In the genomic region with DNA sequence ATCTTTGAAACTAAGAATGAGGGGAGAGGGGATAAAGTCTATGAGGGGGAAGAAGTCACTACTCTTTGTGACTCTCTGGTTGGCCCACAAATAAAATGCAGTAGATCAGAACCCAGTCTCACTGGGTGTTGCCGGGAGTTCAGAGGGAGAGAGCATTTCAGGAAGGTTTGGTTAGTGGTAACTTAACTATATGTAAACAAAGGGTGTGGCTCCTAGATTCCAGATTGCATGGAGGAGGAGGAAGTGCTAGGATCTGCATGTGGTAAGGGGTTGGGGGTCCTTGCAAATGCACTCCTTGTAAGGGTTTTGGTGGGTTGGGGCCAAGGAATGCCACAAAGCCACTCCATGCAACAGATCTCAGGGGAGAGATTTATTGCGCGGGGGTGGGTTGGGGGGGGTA, we compare ENCODE assay signal across 24 mouse cellular contexts. TPM values are rescaled to one million over a fixed set of nuclear protein-coding genes. Genes with fewer than 3 reads are reported as not detected.
A peak's percentile ranks its signal among the peaks of the same experiment; 100 is the strongest.
DNase-seq lines count a peak whose midpoint lies in the region; ATAC-seq lines count a peak whose summit lies in the region.
"Had no signal": no experiment of that assay in that cellular context is flagged by ENCODE, and none has a peak within 500 bp of the region (broad histone marks: within the 10 kb centered on the region; RNA-seq: fewer than 3 reads in every experiment).

No protein-coding gene starts in this region.

- no peaks in the 10 kb centered on the region for H3K9me3 ChIP-seq in midbrain, embryonic 12.5 days
- H3K9me3 ChIP-seq in midbrain, embryonic 11.5 days (ENCODE audit: control insufficient read depth, low read length): no peaks in the 10 kb centered on the region
- H3K9me3 ChIP-seq: embryonic facial prominence, embryonic 13.5 days; forebrain, embryonic 13.5 days; heart, embryonic 13.5 days; intestine, embryonic 15.5 days had no signal

- no peak for DNase-seq in midbrain, embryonic 11.5 days (ENCODE audit: low spot score, missing footprints)
- peak; percentile 80 for DNase-seq in ES-CJ7 (ENCODE audit: low read depth, low spot score)
- peak; percentile 31 for DNase-seq in ZHBTc4 (ENCODE audit: low read depth, low spot score)
- no peak for DNase-seq in spleen, adult 12 weeks (ENCODE audit: low spot score)
- DNase-seq in heart, postnatal 14 days: no peak
- DNase-seq in left cerebral cortex, postnatal 10 days (ENCODE audit: extremely low spot score in 1 of 2, low spot score in 2 of 2): no peak
- DNase-seq: adrenal gland, postnatal 14 days; cerebellum, adult 11-12 months; cerebellum, adult 9-10 months; cerebellum, postnatal 25 days; gastrocnemius, postnatal 25 days; heart, adult 11 months; heart, postnatal 4 days had no signal

- peaks cover 27% of the 10 kb centered on the region for H3K4me1 ChIP-seq in midbrain, embryonic 12.5 days
- peaks cover 20% of the 10 kb centered on the region for H3K4me1 ChIP-seq in midbrain, embryonic 11.5 days (ENCODE audit: control insufficient read depth, insufficient read depth, low read length)
- H3K4me1 ChIP-seq: heart, embryonic 13.5 days; intestine, embryonic 15.5 days had no signal

- no peak overlapping the region for H3K9ac ChIP-seq in midbrain, embryonic 12.5 days (replicated peaks)
- H3K9ac ChIP-seq in midbrain, embryonic 11.5 days (ENCODE audit: low read length): no peak overlapping the region
- H3K9ac ChIP-seq: embryonic facial prominence, embryonic 13.5 days; forebrain, embryonic 13.5 days; forebrain, postnatal 0 days; heart, embryonic 13.5 days; hindbrain, embryonic 14.5 days; intestine, embryonic 15.5 days had no signal

- H3K4me3 ChIP-seq in midbrain, embryonic 12.5 days: no peak overlapping the region
- no peak overlapping the region for H3K4me3 ChIP-seq in midbrain, embryonic 11.5 days (ENCODE audit: low read depth, low read length)
- H3K4me3 ChIP-seq: embryonic facial prominence, embryonic 13.5 days; forebrain, embryonic 13.5 days; heart, embryonic 13.5 days; intestine, embryonic 15.5 days had no signal

- H3K27me3 ChIP-seq in midbrain, embryonic 12.5 days: peaks cover 84% of the 10 kb centered on the region
- H3K27me3 ChIP-seq in midbrain, embryonic 11.5 days (ENCODE audit: control insufficient read depth, insufficient read depth, low read length): peaks cover 37% of the 10 kb centered on the region
- H3K27me3 ChIP-seq: intestine, embryonic 15.5 days had no signal

- no peak overlapping the region for H3K4me2 ChIP-seq in midbrain, embryonic 12.5 days (replicated peaks)
- H3K4me2 ChIP-seq in midbrain, embryonic 11.5 days: no peak overlapping the region
- H3K4me2 ChIP-seq: embryonic facial prominence, embryonic 13.5 days; heart, embryonic 13.5 days; intestine, embryonic 15.5 days had no signal

- H3K27ac ChIP-seq in midbrain, embryonic 12.5 days (replicated peaks): 0 out of 2 replicates have a peak overlapping the region, but pooled peaks have one; percentile 30
- H3K27ac ChIP-seq in midbrain, embryonic 11.5 days (ENCODE audit: low read depth, low read length): no peak overlapping the region
- H3K27ac ChIP-seq: embryonic facial prominence, embryonic 13.5 days; forebrain, embryonic 13.5 days; heart, embryonic 13.5 days; hindbrain, embryonic 14.5 days; intestine, embryonic 15.5 days had no signal

- 42% methylated on average over 3 of the region's 3 CpGs for WGBS in midbrain, embryonic 12.5 days
- WGBS in midbrain, embryonic 11.5 days: 43% methylated on average over 3 of the region's 3 CpGs

- no peak for ATAC-seq in midbrain, embryonic 12.5 days (ENCODE audit: low FRiP score, low read depth)
- ATAC-seq in midbrain, embryonic 11.5 days (ENCODE audit: low FRiP score): no peak
- ATAC-seq: activated CD4-positive, CD25-positive, alpha-beta regulatory T cell, adult 4 months; intestine, embryonic 15.5 days had no signal

- intact Hi-C loops in heart, postnatal 14 days (cut with DNase I): no loop called here
- intact Hi-C loops in left cerebral cortex, postnatal 10 days (cut with DNase I): no loop called here

- H3K36me3 ChIP-seq in midbrain, embryonic 12.5 days: no peaks in the 10 kb centered on the region
- no peaks in the 10 kb centered on the region for H3K36me3 ChIP-seq in midbrain, embryonic 11.5 days (ENCODE audit: control insufficient read depth, insufficient read depth, low read length)
- H3K36me3 ChIP-seq: embryonic facial prominence, embryonic 13.5 days; heart, embryonic 13.5 days; intestine, embryonic 15.5 days had no signal

RNA-seq across cellular contexts. Expression of a gene that starts 32.1 kb away (rescaled TPM):
- polyA plus RNA-seq in midbrain, embryonic 12.5 days (2016; fragmentation: Nextera tagmentation; extraction: Ambion mirVana): 26.9 and 27.6 TPM in 2 replicates
- polyA plus RNA-seq in midbrain, embryonic 11.5 days (2014; fragmentation: Nextera tagmentation; extraction: Ambion mirVana): 14.6 and 19.0 TPM in 2 replicates
- total RNA-seq in heart, postnatal 14 days (2021): not detected
- under 1 TPM; 0.59 to 0.88 TPM for total RNA-seq in left cerebral cortex, postnatal 10 days (2021)
- total RNA-seq: adrenal gland, adult 18-20 months; adrenal gland, postnatal 14 days; gastrocnemius, adult 18-20 months; gastrocnemius, postnatal 25 days; heart, postnatal 4 days had no signal
- polyA plus RNA-seq: activated CD4-positive, CD25-positive, alpha-beta regulatory T cell, adult 4 months; embryonic facial prominence, embryonic 13.5 days; heart, embryonic 13.5 days; heart, postnatal 0 days; intestine, embryonic 15.5 days had no signal

Comparison
In these comparisons a context has a peak if more than half of its experiments do, and no peak if none do; other contexts are left out.
1. DNase-seq: peak in ES-CJ7 (single experiment) and ZHBTc4 (single experiment); none in midbrain, embryonic 11.5 days (single experiment), spleen, adult 12 weeks (single experiment), heart, postnatal 14 days (0 of 2) and left cerebral cortex, postnatal 10 days (0 of 2).